Mouse (Mus musculus): Measurements from ENCODE around the gene Prkcq.
A peak's percentile ranks its signal among the peaks of the same experiment; 100 is the strongest.

Gene Prkcq

DNA sequence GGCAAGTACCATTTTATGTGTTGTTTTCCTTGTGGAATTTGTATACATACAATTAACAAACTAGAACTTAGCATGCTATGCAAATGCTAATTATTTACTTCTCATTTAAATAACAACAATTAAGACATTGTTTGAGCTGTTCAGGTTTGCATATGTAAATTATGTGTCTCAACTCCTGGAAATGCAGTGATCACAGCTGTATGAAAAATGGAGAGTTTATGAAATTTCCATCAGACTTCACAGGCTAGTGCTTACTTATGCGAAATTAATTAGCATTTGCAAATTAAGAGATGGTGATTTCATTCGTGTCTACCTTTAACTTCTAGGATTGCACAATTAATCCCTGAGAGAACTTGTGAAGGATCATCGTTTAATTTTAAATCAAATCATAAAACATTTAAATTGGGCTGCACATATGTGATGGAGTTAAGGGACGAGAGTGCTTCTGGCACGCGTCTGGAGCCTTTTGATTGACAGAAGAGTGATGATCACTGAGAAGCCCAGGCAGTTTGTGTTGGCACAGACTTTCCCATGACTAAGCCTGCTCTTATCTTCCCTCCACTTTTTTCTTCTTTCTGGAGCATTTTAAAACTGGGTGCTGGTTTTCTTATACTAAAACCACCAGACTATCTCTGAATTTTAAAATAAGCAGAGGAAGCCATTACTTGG is 20.1 kb upstream of the Prkcq start:
- Histone ChIP-seq H3K36me3 (ENCODE audit: insufficient read depth, low read length) (no peaks in the 10 kb centered on the region), H3K4me1 (replicated peaks; ENCODE audit: low read depth, low read length) (no peaks in the 10 kb centered on the region), H3K4me3 (replicated peaks; ENCODE audit: low read length) (no peak overlapping the region), H3K27me3 (ENCODE audit: insufficient read depth, low read length) (no peaks in the 10 kb centered on the region), H3K9me3 (ENCODE audit: low read length) (peaks cover 23% of the 10 kb centered on the region)
- TF ChIP-seq NANOG (IDR thresholded peaks at IDR 0.05; ENCODE audit: borderline replicate concordance, low read length) (no peak), POU5F1 (IDR thresholded peaks at IDR 0.05; ENCODE audit: borderline replicate concordance, low read length) (no peak), CTCF (conservative IDR thresholded peaks at IDR 0.05; ENCODE audit: low read length) (no peak)

- H3K4me3 ChIP-seq (replicated peaks; ENCODE audit: low read length): no peak overlapping the region
- H3K27me3 ChIP-seq (ENCODE audit: insufficient read depth, low read length): no peaks in the 10 kb centered on the region
- no peaks in the 10 kb centered on the region for H3K9me3 ChIP-seq (ENCODE audit: low read length)
- no peaks in the 10 kb centered on the region for H3K4me1 ChIP-seq (replicated peaks; ENCODE audit: low read depth, low read length)
- TF ChIP-seq CTCF (conservative IDR thresholded peaks at IDR 0.05; ENCODE audit: low read length): no peak
- no peak for TF ChIP-seq NANOG (IDR thresholded peaks at IDR 0.05; ENCODE audit: borderline replicate concordance, low read length)
- TF ChIP-seq POU5F1 (IDR thresholded peaks at IDR 0.05; ENCODE audit: borderline replicate concordance, low read length): no peak
- no peaks in the 10 kb centered on the region for H3K36me3 ChIP-seq (ENCODE audit: insufficient read depth, low read length)
These were observed 12.3 kb upstream of the Prkcq start for GRCm38 (mm10) chr2:11159641-11160040.

GRCm38 (mm10) chr2:11160696-11161095 is 11.2 kb upstream of the Prkcq start:
- H3K4me3 ChIP-seq (replicated peaks; ENCODE audit: low read length): no peak overlapping the region
- no peak for TF ChIP-seq POU5F1 (IDR thresholded peaks at IDR 0.05; ENCODE audit: borderline replicate concordance, low read length)
- no peak for TF ChIP-seq CTCF (conservative IDR thresholded peaks at IDR 0.05; ENCODE audit: low read length)
- TF ChIP-seq NANOG (IDR thresholded peaks at IDR 0.05; ENCODE audit: borderline replicate concordance, low read length): no peak
- H3K27me3 ChIP-seq (ENCODE audit: insufficient read depth, low read length): no peaks in the 10 kb centered on the region
- H3K36me3 ChIP-seq (ENCODE audit: insufficient read depth, low read length): no peaks in the 10 kb centered on the region
- H3K4me1 ChIP-seq (replicated peaks; ENCODE audit: low read depth, low read length): no peaks in the 10 kb centered on the region
- no peaks in the 10 kb centered on the region for H3K9me3 ChIP-seq (ENCODE audit: low read length)

- Histone ChIP-seq H3K4me1 (replicated peaks; ENCODE audit: low read depth, low read length) (no peaks in the 10 kb centered on the region), H3K4me3 (replicated peaks; ENCODE audit: low read length) (no peak overlapping the region), H3K27me3 (ENCODE audit: insufficient read depth, low read length) (no peaks in the 10 kb centered on the region), H3K9me3 (ENCODE audit: low read length) (no peaks in the 10 kb centered on the region), H3K36me3 (ENCODE audit: insufficient read depth, low read length) (no peaks in the 10 kb centered on the region)
- TF ChIP-seq POU5F1 (IDR thresholded peaks at IDR 0.05; ENCODE audit: borderline replicate concordance, low read length): no peak
These were observed 10.6 kb upstream of the Prkcq start for GRCm38 (mm10) chr2:11161336-11161735.

DNA sequence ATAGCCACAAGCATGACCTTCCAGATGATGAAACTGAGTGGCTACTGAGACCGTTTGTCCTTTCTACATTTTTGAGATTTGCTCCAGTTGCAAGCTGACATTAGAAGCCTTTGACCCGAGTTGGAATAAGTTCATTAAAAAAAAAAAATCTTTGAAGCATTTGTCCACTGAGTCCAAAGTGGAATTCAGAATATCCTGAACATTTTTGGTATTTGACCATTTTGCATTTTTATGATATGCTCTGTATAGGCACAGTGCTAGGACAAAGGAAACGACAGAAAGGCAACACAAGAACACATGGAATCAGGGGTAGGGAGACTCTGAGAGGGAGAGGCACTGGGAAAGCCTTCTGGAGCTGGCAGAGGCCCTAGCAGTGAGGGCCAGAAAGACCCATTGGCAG is 9.2 kb upstream of the Prkcq start:
- Histone ChIP-seq H3K9me3 (ENCODE audit: low read length) (no peaks in the 10 kb centered on the region), H3K4me3 (replicated peaks; ENCODE audit: low read length) (no peak overlapping the region), H3K4me1 (replicated peaks; ENCODE audit: low read depth, low read length) (no peaks in the 10 kb centered on the region), H3K27me3 (ENCODE audit: insufficient read depth, low read length) (no peaks in the 10 kb centered on the region), H3K36me3 (ENCODE audit: insufficient read depth, low read length) (no peaks in the 10 kb centered on the region)
- TF ChIP-seq CTCF (conservative IDR thresholded peaks at IDR 0.05; ENCODE audit: low read length) (no peak), NANOG (IDR thresholded peaks at IDR 0.05; ENCODE audit: borderline replicate concordance, low read length) (no peak), POU5F1 (IDR thresholded peaks at IDR 0.05; ENCODE audit: borderline replicate concordance, low read length) (no peak)

DNA sequence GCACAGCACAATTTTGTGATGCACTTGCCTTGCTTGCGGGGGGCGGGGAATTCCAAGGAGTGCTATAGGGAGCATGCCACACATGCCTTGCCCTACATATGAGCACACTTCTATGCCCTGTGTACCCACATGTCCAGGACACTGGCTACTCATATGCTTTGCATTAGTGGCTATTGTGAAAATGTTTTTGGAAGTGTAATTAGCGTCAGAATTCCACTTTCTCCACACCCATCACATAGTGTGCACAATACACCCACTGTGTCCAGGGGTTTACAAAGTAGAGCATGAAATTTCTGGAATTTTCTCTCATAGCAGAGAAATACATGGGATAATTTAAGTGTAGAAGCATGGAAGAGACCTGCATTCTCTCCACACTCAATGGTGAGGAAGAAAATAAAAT is 7.7 kb upstream of the Prkcq start:
- Histone ChIP-seq H3K36me3 (ENCODE audit: insufficient read depth, low read length) (no peaks in the 10 kb centered on the region), H3K4me1 (replicated peaks; ENCODE audit: low read depth, low read length) (no peaks in the 10 kb centered on the region), H3K9me3 (ENCODE audit: low read length) (no peaks in the 10 kb centered on the region), H3K4me3 (replicated peaks; ENCODE audit: low read length) (no peak overlapping the region), H3K27me3 (ENCODE audit: insufficient read depth, low read length) (no peaks in the 10 kb centered on the region)
- no peak for TF ChIP-seq POU5F1 (IDR thresholded peaks at IDR 0.05; ENCODE audit: borderline replicate concordance, low read length)
- TF ChIP-seq NANOG (IDR thresholded peaks at IDR 0.05; ENCODE audit: borderline replicate concordance, low read length): no peak
- no peak for TF ChIP-seq CTCF (conservative IDR thresholded peaks at IDR 0.05; ENCODE audit: low read length)

DNA sequence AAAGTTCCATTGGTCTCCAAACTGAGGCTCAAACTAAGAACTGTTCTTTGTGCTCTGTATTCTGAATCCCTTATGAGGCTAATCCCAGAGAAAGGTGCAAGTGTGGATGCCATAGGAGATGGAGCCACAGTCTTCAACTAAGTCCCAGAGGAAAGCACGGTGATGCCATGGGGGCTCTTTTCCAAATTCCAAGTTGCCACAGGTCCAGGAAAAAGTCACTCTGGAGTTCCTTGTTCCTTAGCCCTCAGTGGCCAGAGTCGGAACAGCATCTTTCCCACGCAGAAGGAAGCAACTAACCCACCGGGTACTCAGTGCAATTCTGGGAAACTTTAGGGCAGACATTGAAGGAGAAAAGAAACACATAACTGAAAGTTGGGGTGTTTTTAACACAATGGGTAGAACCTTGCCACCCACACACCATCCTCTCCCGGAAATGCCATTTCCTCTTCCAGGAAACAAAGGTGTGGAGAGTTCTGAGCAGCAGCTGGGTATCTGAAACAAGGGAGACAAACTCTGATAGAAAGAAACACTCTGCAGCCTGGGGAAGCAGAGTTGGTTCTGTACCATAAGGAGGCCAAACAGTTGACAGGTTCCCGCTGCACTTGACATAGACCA is 2.1 kb upstream of the Prkcq start:
- Histone ChIP-seq H3K4me3 (replicated peaks; ENCODE audit: low read length) (no peak overlapping the region), H3K36me3 (ENCODE audit: insufficient read depth, low read length) (no peaks in the 10 kb centered on the region)
- no peak for TF ChIP-seq POU5F1 (IDR thresholded peaks at IDR 0.05; ENCODE audit: borderline replicate concordance, low read length)

DNA sequence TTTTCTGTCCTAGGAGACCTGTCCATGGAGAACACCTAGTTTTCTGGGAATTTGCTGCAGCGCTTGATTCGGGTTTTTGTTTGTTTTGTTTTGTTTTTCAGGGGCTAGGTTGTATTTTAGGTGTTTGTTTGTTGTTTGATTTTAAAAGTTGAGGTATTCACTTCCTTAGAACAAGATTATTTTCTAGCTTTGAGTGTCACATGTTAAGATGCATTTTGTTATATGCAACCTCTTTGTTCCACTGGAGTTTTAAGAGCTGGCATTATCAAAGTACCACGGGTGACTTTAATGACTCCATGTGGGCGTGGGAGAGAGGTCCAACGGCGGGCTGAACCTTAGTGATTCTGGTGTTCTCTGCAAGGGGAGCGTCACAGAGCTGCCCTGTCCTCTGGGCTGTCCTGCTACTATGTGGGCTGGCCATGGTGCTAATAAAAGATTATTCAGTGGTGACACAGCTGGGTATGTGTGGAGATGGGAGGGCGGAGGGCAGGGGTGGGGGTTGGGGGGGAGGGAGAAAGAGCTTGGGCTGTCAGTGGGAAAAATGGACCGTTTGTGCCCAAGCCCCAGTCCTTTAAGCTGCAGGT is 1.0 kb downstream of the Prkcq start:
- no peaks in the 10 kb centered on the region for H3K9me3 ChIP-seq (ENCODE audit: low read length)
- TF ChIP-seq POU5F1 (IDR thresholded peaks at IDR 0.05; ENCODE audit: borderline replicate concordance, low read length) (no peak), NANOG (IDR thresholded peaks at IDR 0.05; ENCODE audit: borderline replicate concordance, low read length) (no peak), CTCF (conservative IDR thresholded peaks at IDR 0.05; ENCODE audit: low read length) (no peak)
- no peaks in the 10 kb centered on the region for H3K36me3 ChIP-seq (ENCODE audit: insufficient read depth, low read length)
- H3K27me3 ChIP-seq (ENCODE audit: insufficient read depth, low read length): peaks cover 34% of the 10 kb centered on the region
- H3K4me1 ChIP-seq (replicated peaks; ENCODE audit: low read depth, low read length): peaks cover 13% of the 10 kb centered on the region
- peak overlapping the region; percentile 76 for H3K4me3 ChIP-seq (replicated peaks; ENCODE audit: low read length)

More for the DNA sequence above, 2.1 kb upstream of the Prkcq start:
- Histone ChIP-seq H3K4me1 (replicated peaks; ENCODE audit: low read depth, low read length) (peaks cover 13% of the 10 kb centered on the region), H3K9me3 (ENCODE audit: low read length) (no peaks in the 10 kb centered on the region), H3K27me3 (ENCODE audit: insufficient read depth, low read length) (peaks cover 27% of the 10 kb centered on the region)
